Mouse (Mus musculus) forebrain, embryonic 14.5 days (tissue): Measurements from ENCODE around the gene Ankrd31. TPM values are rescaled to one million over a fixed set of nuclear protein-coding genes. Genes with fewer than 3 reads are reported as not detected.

Experiments
- ATAC-seq: fragments of 200-750 bp; cut with Nextera tagmentation; 2 replicates; pipeline ENCODE4 v1.8.0; 2017; ENCODE audit warnings: mild to moderate bottlenecking, moderate library complexity
- DNase-seq: peaks from one replicate; pipeline ENCODE4 v3.0.0-alpha.2; 2015; ENCODE audit warnings: low spot score
- H3K27ac ChIP-seq: fragments of 300-500 bp; sonication (generic); 2 replicates; pipeline ENCODE4 v1.5.1; 2014; ENCODE audit warnings: low read depth, mild to moderate bottlenecking, control low read depth, low read length, moderate library complexity
- H3K27me3 ChIP-seq: fragments of 300-500 bp; sonication (generic); replicated peaks from 2 replicates; pipeline ENCODE4 v1.6.1; 2014; ENCODE audit warnings: low read length, control low read depth, mixed read lengths; ENCODE audit not compliant: control insufficient read depth, insufficient read depth
- H3K36me3 ChIP-seq: fragments of 300-500 bp; sonication (generic); 2 replicates; pipeline ENCODE4 v1.6.1; 2014; ENCODE audit warnings: low read length, control low read depth; ENCODE audit not compliant: control insufficient read depth, insufficient read depth
- H3K4me1 ChIP-seq: fragments of 300-500 bp; sonication (generic); 2 replicates; pipeline ENCODE4 v1.6.1; 2014; ENCODE audit warnings: antibody characterized with exemption, low read length, control low read depth; ENCODE audit not compliant: control insufficient read depth, insufficient read depth
- H3K4me2 ChIP-seq: fragments of 300-500 bp; sonication (generic); 2 replicates; pipeline ENCODE4 v1.6.1; 2014; ENCODE audit warnings: mild to moderate bottlenecking, control low read depth, low read length
- H3K4me3 ChIP-seq: fragments of 300-500 bp; sonication (generic); 2 replicates; pipeline ENCODE4 v1.5.1; 2014; ENCODE audit warnings: low read depth, low read length, control low read depth
- H3K9ac ChIP-seq: fragments of 300-500 bp; sonication (generic); 2 replicates; pipeline ENCODE4 v1.6.1; 2014; ENCODE audit warnings: mild to moderate bottlenecking, low read length, control low read depth, moderate library complexity
- H3K9me3 ChIP-seq: fragments of 300-500 bp; sonication (generic); replicated peaks from 2 replicates; pipeline ENCODE4 v1.6.1; 2016; ENCODE audit warnings: low read length, control low read depth, mixed read lengths; ENCODE audit not compliant: control insufficient read depth
- WGBS: fragments of 180-500 bp; shearing (Covaris S2); extraction: QIAGEN DNeasy Blood & Tissue Kit; methylation state at CpG from one replicate; pipeline ENCODE4 v1.1.7; 2014; 5-methylcytosine and 5-hydroxymethylcytosine counted together
- polyA plus RNA-seq: library from polyadenylated mRNA; unstranded; fragments of >200 nt; fragmentation: Nextera tagmentation; extraction: Ambion mirVana; gene quantifications from 2 replicates; pipeline ENCODE4 v1.2.1, GENCODE M21; 2014

Gene Ankrd31
- polyA plus RNA-seq, 1 experiment from 2014 or later = not detected

DNA sequence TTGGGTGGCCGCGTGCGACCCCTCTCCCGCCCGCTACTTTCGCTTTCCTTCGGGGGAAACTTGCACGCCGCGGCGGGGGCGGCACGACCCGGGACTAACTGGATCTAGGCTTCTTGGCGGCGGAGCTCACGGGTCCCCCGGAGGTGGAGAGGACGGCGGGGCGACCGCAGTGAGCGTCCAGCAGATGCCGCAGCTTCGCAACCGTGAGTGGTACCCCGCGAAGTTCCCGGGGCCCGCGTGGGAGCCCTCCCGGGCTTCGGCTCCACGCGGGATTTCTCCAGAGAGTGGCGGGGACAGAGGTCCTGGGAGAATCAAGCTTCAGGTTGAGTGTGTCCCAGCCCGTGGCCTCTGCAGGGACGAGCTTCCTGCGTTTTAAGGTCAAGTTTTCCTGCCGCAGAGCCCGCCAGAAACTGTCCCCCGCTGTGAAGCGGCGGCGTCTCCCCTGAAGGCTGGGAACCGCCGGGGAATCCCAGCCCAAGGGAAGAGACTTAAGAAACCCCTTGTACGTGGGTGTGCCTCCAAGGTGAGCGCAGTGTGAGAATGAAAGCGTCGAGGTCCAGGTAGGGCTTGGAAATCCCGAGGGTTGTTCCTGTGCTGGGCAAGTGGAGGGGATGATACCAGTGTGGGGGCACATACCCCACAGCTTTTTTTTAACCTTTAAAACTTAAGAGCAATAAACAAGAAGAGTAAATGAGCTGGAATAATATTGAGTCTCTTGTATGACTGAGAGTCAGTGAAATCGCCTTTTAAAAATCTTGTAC is 177.1 kb downstream of the Ankrd31 start:
- peak overlapping the region; percentile 64 for H3K9ac ChIP-seq
- H3K4me1 ChIP-seq = 0 out of 2 replicates have a peak, but pooled peaks cover 2% of the 10 kb centered on the region
- peak overlapping the region; percentile 66 for H3K4me3 ChIP-seq
- WGBS = under 1% methylated on average over 45 of the region's 53 CpGs
- H3K27ac ChIP-seq = no peak overlapping the region
- peak overlapping the region; percentile 100 for H3K4me2 ChIP-seq
- H3K27me3 ChIP-seq = peaks cover 22% of the 10 kb centered on the region
- DNase-seq = peak; percentile 24
- H3K36me3 ChIP-seq = no peaks in the 10 kb centered on the region
- peak; percentile 80 for ATAC-seq
- no peaks in the 10 kb centered on the region for H3K9me3 ChIP-seq

DNA sequence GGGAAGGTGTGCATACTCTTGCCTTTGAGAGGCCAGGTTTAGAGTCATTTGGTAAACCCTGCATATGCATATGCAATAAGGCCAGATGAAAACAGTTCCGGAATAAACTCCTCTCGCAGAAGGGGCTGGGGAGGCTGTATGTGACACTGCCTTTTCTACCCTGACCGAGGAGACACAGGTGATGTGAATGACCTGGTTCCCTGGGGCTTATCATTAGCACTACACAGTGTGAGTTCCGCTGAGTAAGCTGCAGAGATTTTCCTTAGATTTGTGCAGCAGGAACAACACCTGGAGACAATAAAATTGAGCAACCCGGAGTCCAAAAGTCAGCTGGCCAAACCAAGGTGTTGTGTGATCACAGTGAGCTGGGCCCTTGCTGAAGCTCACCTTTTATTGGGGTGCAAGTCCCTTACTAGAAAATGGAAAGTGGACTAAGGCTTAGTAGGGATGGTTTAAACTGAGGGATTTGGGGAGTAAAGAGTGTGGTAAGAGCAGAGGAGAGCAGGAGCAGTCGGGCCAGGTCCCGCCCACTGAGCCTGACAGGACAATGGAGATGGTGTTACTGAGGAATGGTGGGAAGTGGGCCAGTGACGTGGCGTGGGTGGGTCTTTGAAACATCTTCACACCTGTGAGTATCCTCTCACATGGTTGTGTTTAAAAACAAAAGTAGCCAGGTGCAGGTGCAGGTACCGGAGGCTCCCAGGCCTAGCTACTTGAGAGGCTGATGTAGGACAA is 178.1 kb downstream of the Ankrd31 start:
- H3K27ac ChIP-seq = no peak overlapping the region
- no peaks in the 10 kb centered on the region for H3K9me3 ChIP-seq
- H3K4me1 ChIP-seq = 0 out of 2 replicates have a peak, but pooled peaks cover 2% of the 10 kb centered on the region
- peaks cover 22% of the 10 kb centered on the region for H3K27me3 ChIP-seq
- ATAC-seq (no peak), DNase-seq (no peak)
- H3K4me3 ChIP-seq = no peak overlapping the region
- H3K9ac ChIP-seq = no peak overlapping the region
- WGBS = 44% methylated on average over 10 of the region's 10 CpGs
- no peak overlapping the region; the same call in 1 of the 2 replicates for H3K4me2 ChIP-seq
- no peaks in the 10 kb centered on the region for H3K36me3 ChIP-seq

DNA sequence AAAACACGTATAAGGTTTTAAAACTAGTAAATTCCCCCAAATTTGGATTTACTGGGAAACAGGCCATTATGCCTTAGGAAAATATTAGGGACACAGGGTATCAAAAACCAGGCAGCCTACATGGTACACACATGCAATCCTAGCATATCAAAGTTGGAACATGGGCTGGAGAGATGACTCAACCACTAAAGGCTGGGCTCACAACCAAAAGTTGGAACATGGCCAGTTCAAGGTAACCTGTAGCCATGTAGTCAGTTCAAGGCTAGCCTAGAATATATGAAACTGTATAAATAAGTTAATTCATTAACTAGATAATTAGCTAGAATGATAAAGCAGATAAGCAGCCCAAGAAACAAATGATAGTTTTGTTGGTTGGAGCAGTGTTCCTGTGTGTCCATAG is 179.7 kb downstream of the Ankrd31 start:
- H3K9me3 ChIP-seq = no peaks in the 10 kb centered on the region
- H3K9ac ChIP-seq = no peak overlapping the region
- no peak overlapping the region for H3K4me2 ChIP-seq
- 89% methylated on average over 1 of the region's 1 CpGs for WGBS
- ATAC-seq (no peak), DNase-seq (no peak)
- peaks cover 22% of the 10 kb centered on the region for H3K27me3 ChIP-seq
- no peak overlapping the region for H3K27ac ChIP-seq
- H3K4me1 ChIP-seq = 0 out of 2 replicates have a peak, but pooled peaks cover 2% of the 10 kb centered on the region
- no peaks in the 10 kb centered on the region for H3K36me3 ChIP-seq
- no peak overlapping the region for H3K4me3 ChIP-seq

DNA sequence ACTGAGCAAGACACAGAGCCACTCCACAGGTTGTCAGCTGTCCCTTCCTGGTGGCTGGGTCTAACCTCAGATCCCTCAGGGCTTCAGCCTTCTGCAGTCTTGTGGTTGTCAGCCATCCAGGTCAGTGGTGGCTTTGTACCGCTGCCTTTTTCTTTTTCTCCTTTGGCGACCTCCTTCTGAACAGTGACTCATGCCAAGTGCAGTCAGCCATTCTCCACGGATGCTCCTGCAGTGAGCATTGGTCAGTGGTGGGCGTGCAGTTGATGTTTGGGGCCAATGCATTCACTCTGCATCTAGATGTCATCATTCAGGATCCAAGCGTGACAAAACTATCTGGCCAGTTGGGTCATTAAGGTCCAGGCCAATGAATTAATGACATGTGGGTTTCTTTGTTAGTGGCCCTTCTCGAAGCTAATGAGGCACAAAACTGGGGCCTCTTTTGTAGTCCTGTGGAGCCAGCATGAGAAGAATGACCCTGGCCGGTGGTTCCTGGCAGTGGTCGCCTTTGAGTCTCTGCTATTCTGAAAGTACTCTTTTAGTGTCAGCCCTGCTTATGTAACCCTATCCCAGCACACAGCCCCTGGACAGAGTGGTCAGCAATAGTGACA is 180.5 kb downstream of the Ankrd31 start:
- H3K9me3 ChIP-seq = no peaks in the 10 kb centered on the region
- WGBS = 18% methylated on average over 8 of the region's 8 CpGs
- ATAC-seq = no peak
- DNase-seq = no peak
- H3K36me3 ChIP-seq = no peaks in the 10 kb centered on the region
- no peak overlapping the region for H3K9ac ChIP-seq
- H3K4me1 ChIP-seq = 0 out of 2 replicates have a peak, but pooled peaks cover 2% of the 10 kb centered on the region
- H3K27ac ChIP-seq = no peak overlapping the region
- no peak overlapping the region for H3K4me3 ChIP-seq
- peaks cover 22% of the 10 kb centered on the region for H3K27me3 ChIP-seq
- no peak overlapping the region for H3K4me2 ChIP-seq

DNA sequence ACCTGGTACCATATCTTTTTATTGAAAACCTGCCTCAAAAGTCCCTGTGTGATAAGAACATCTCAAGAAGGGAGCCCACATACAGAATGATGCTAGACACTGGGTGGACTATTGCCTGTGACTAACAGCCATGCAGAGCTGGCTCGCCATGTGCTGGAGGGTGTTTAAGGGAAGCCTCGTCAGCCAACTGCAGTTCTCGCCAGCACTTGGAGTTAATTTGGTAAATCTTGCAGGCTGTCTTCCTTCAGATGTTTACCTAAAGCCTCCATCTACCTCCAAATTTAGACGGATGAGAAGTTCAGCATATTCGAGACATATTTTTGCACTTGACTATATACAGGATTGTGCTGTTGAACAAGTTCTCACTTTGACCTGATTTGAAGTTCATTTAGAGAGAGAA is 184.7 kb downstream of the Ankrd31 start:
- Histone ChIP-seq H3K36me3 (no peaks in the 10 kb centered on the region), H3K9me3 (no peaks in the 10 kb centered on the region), H3K27me3 (no peaks in the 10 kb centered on the region), H3K4me1 (no peaks in the 10 kb centered on the region), H3K27ac (no peak overlapping the region), H3K4me2 (no peak overlapping the region), H3K4me3 (no peak overlapping the region), H3K9ac (no peak overlapping the region)
- DNase-seq = no peak
- WGBS = 83% methylated on average over 5 of the region's 5 CpGs
- no peak for ATAC-seq

DNA sequence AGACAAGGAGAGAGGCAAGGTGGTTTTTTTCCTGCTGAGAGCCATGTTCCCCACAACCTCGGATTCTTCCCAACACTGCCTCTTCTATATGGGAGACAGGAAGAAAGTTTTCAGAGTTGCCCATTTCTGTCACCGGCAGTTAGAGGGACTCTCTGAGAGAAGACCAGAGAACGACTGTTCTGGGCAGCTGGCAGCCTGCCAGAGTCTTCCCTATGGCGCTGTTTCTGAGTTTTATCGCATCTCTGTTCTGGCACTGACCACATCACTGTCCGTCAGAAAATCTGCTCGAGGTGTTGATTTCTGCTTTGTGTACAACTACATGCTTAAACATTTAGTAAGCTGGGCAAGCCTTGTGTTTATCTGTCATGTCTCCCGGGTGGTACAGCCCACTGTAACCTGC is 185.3 kb downstream of the Ankrd31 start:
- no peak overlapping the region for H3K9ac ChIP-seq
- H3K27ac ChIP-seq = no peak overlapping the region
- no peaks in the 10 kb centered on the region for H3K36me3 ChIP-seq
- H3K4me1 ChIP-seq = no peaks in the 10 kb centered on the region
- WGBS = 61% methylated on average over 8 of the region's 8 CpGs
- no peak for ATAC-seq
- no peak overlapping the region for H3K4me2 ChIP-seq
- H3K27me3 ChIP-seq = no peaks in the 10 kb centered on the region
- peak; percentile 14 for DNase-seq
- H3K9me3 ChIP-seq = no peaks in the 10 kb centered on the region
- no peak overlapping the region for H3K4me3 ChIP-seq

DNA sequence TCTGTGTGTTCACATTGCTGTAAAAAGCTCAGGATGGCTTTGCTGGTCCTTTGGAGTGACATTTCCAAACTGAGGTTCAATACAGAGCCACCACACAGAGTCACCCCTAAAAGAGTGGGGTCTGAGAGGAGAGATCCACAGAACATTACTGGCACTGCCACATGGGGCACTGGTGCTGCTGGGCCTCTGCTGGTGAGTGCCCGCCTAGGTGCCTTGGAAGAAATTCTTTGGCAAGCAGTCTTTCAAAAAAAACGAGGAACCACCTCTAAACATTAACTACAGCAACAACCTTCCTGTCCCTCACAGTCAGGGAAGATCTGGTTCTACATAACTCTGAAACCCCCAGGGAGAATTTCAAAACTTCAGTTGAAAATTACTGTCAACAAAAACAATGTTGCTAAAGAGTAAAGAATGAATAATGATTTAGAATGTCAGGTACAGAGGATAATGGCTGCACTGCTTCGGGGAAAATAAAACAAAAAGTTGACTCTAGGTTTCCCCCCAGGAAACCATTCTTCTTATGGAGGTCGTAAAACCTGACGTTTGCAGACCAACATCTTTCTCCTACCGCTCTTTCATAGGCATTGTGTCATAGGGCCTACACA is 188.2 kb downstream of the Ankrd31 start:
- no peaks in the 10 kb centered on the region for H3K9me3 ChIP-seq
- no peak for ATAC-seq
- no peak overlapping the region for H3K9ac ChIP-seq
- no peaks in the 10 kb centered on the region for H3K27me3 ChIP-seq
- H3K4me1 ChIP-seq = no peaks in the 10 kb centered on the region
- no peak for DNase-seq
- no peak overlapping the region for H3K4me3 ChIP-seq
- H3K4me2 ChIP-seq = no peak overlapping the region
- WGBS = 70% methylated on average over 6 of the region's 6 CpGs
- H3K36me3 ChIP-seq = no peaks in the 10 kb centered on the region
- no peak overlapping the region for H3K27ac ChIP-seq

DNA sequence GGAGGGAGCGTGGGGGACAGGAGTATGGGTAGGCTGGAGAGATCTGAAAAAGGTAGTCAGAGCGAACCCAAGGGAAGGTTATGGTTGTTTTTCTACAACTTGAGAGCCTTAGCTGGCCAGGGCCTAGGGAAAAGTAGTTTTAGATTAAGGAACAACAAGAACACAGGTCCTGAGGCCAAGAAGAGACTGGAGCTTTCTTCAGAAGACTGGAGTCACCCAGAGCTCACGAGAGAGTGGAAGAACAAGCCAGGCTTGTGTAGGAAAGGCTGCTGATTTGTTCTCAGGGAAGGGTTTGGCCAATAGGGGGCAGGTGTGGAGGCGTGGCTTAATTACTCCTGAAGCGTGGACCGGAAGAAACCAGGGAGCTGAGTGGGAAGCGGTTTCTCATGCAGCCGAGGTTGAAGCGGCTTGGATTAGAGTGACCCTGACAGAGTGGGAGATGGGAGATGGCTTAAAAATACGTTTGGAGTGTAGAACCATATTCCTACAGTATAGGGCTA is 189.0 kb downstream of the Ankrd31 start:
- no peaks in the 10 kb centered on the region for H3K4me1 ChIP-seq
- H3K9me3 ChIP-seq = no peaks in the 10 kb centered on the region
- ATAC-seq (no peak), DNase-seq (no peak)
- no peaks in the 10 kb centered on the region for H3K27me3 ChIP-seq
- no peaks in the 10 kb centered on the region for H3K36me3 ChIP-seq
- H3K4me3 ChIP-seq = no peak overlapping the region
- 74% methylated on average over 10 of the region's 10 CpGs for WGBS
- no peak overlapping the region for H3K4me2 ChIP-seq
- no peak overlapping the region for H3K27ac ChIP-seq
- H3K9ac ChIP-seq = no peak overlapping the region
